Mouse (Mus musculus): ENCODE measurements around the gene Cstad.

DNA sequence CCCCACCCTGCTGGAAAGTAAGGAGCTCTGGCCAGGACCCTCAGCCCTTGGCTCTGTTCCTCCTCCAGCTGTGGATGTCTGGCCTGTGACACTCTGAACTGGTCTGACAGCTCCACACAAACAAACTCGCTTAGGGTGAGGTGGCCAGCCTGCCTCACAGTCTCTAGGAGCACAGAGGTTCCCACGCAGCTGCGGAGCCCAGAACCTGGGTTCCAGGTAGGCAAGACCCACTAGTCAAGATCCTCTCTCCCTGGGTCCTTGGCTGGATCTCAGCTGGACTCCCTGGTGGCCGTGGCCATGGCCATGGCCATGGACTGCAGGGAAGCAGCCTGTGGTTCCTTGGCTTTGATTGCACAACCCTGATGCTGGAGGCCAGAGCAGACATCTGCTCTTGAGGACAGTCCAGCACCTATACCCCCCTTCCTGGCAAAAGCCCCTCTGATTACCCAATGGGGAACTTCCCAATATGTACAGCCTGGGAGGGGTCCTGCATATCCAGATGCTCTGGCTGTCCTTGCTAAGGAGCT lies 5.8 kb upstream of the Cstad start:
- no peak for TF ChIP-seq EP300 (IDR thresholded peaks at IDR 0.05; ENCODE audit: low read depth)
- no peak for TF ChIP-seq CTCF (IDR thresholded peaks at IDR 0.05; ENCODE audit: low read depth)

Data from liver, embryonic 14.5 days (tissue).